Mouse (Mus musculus): ENCODE data around the gene Gm525.

The Gm525 gene

GRCm38 (mm10) chr11:89098930-89099329, 25.3 kb downstream of the Gm525 start:
- DNase-seq: no peak

GRCm38 (mm10) chr11:89100403-89100802, 26.8 kb downstream of the Gm525 start:
- peak; percentile 91 for DNase-seq

GRCm38 (mm10) chr11:89100826-89101321, 27.2 kb downstream of the Gm525 start:
- peak; percentile 46 for DNase-seq

GRCm38 (mm10) chr11:89103166-89103565, 29.5 kb downstream of the Gm525 start:
- DNase-seq: no peak

GRCm38 (mm10) chr11:89105211-89105610, 31.6 kb downstream of the Gm525 start:
- DNase-seq: no peak

GRCm38 (mm10) chr11:89105823-89106222, 32.2 kb downstream of the Gm525 start:
- DNase-seq: no peak

- no peak for DNase-seq
Observed at GRCm38 (mm10) chr11:89107180-89107807, 33.7 kb downstream of the Gm525 start.

- peak; percentile 18 for DNase-seq
Observed at GRCm38 (mm10) chr11:89124411-89124810, 50.8 kb downstream of the Gm525 start.

GRCm38 (mm10) chr11:89130856-89131255, 57.2 kb downstream of the Gm525 start:
- DNase-seq: no peak

GRCm38 (mm10) chr11:89132406-89132805, 58.8 kb downstream of the Gm525 start:
- DNase-seq: peak; percentile 11

GRCm38 (mm10) chr11:89134211-89134610, 60.6 kb downstream of the Gm525 start:
- no peak for DNase-seq

GRCm38 (mm10) chr11:89137915-89138314, 64.3 kb downstream of the Gm525 start:
- no peak for DNase-seq

Data from lung, postnatal 14 days (tissue).